Mouse (Mus musculus): ENCODE measurements at regions not wholly inside any gene's neighbourhood (a gene's known extent, or its start where the extent isn't known, plus 50 kb on each side); places are given as distances from the start of the nearest gene placed in this dataset.
"Not testable (repeated sequence)": the region's sequence is repeated elsewhere in the genome, so short reads cannot be mapped to it uniquely, and the experiment has no call there.

GRCm38 (mm10) chr10:117565529-117566086 is 63.7 kb upstream of the Cpm start:
- 68% methylated on average over 4 of the region's 4 CpGs for WGBS (ENCODE audit: insufficient replicate concordance)
- no peak for ATAC-seq (ENCODE audit: insufficient read depth)
- H3K27ac ChIP-seq (replicated peaks), result no peak overlapping the region

GRCm38 (mm10) chr10:117565110-117565509 is 64.2 kb upstream of the Cpm start:
- Histone ChIP-seq H3K4me2 (no peak overlapping the region), H3K4me1 (replicated peaks) (0 out of 2 replicates have a peak, but pooled peaks cover 3% of the 10 kb centered on the region), H3K4me3 (replicated peaks) (no peak overlapping the region), H3K9ac (no peak overlapping the region), H3K9me3 (replicated peaks) (no peaks in the 10 kb centered on the region), H3K27me3 (peaks cover 11% of the 10 kb centered on the region; the same call in 1 of the 2 replicates), H3K27ac (replicated peaks) (no peak overlapping the region), H3K36me3 (replicated peaks) (no peaks in the 10 kb centered on the region)
- 70% methylated on average over 3 of the region's 3 CpGs for WGBS (ENCODE audit: insufficient replicate concordance)
- no peak for ATAC-seq (ENCODE audit: insufficient read depth)

More at GRCm38 (mm10) chr10:117565529-117566086, 63.7 kb upstream of the Cpm start:
- Histone ChIP-seq H3K27me3 (peaks cover 16% of the 10 kb centered on the region), H3K4me1 (replicated peaks) (0 out of 2 replicates have a peak, but pooled peaks cover 3% of the 10 kb centered on the region), H3K36me3 (replicated peaks) (no peaks in the 10 kb centered on the region), H3K9ac (no peak overlapping the region), H3K4me2 (no peak overlapping the region), H3K9me3 (replicated peaks) (no peaks in the 10 kb centered on the region), H3K4me3 (replicated peaks) (no peak overlapping the region)

GRCm38 (mm10) chr10:117564118-117565040 is 64.9 kb upstream of the Cpm start:
- H3K4me1 ChIP-seq (replicated peaks), result 0 out of 2 replicates have a peak, but pooled peaks cover 3% of the 10 kb centered on the region
- H3K27ac ChIP-seq (replicated peaks), result no peak overlapping the region
- no peaks in the 10 kb centered on the region for H3K9me3 ChIP-seq (replicated peaks)
- WGBS (ENCODE audit: insufficient replicate concordance), result 39% methylated on average over 12 of the region's 12 CpGs
- H3K4me2 ChIP-seq, result no peak overlapping the region
- peaks cover 4% of the 10 kb centered on the region; the same call in 1 of the 2 replicates for H3K27me3 ChIP-seq
- ATAC-seq (ENCODE audit: insufficient read depth), result no peak
- no peak overlapping the region for H3K4me3 ChIP-seq (replicated peaks)
- no peaks in the 10 kb centered on the region for H3K36me3 ChIP-seq (replicated peaks)
- H3K9ac ChIP-seq, result no peak overlapping the region

GRCm38 (mm10) chr10:117563429-117564117 is 65.7 kb upstream of the Cpm start:
- Histone ChIP-seq H3K27ac (replicated peaks) (no peak overlapping the region), H3K27me3 (no peaks in the 10 kb centered on the region), H3K9ac (no peak overlapping the region), H3K9me3 (replicated peaks) (no peaks in the 10 kb centered on the region), H3K4me2 (no peak overlapping the region), H3K4me1 (replicated peaks) (0 out of 2 replicates have a peak, but pooled peaks cover 3% of the 10 kb centered on the region), H3K4me3 (replicated peaks) (no peak overlapping the region), H3K36me3 (replicated peaks) (no peaks in the 10 kb centered on the region)
- WGBS (ENCODE audit: insufficient replicate concordance), result 46% methylated on average over 8 of the region's 8 CpGs
- ATAC-seq (ENCODE audit: insufficient read depth), result no peak

GRCm38 (mm10) chr10:117562850-117563248 is 66.5 kb upstream of the Cpm start:
- 53% methylated on average over 3 of the region's 3 CpGs for WGBS (ENCODE audit: insufficient replicate concordance)
- not testable (repeated sequence) for H3K27ac ChIP-seq (replicated peaks); ATAC-seq (ENCODE audit: insufficient read depth); H3K4me3 ChIP-seq (replicated peaks); H3K36me3 ChIP-seq (replicated peaks); H3K27me3 ChIP-seq; H3K4me2 ChIP-seq; H3K4me1 ChIP-seq (replicated peaks); H3K9me3 ChIP-seq (replicated peaks); H3K9ac ChIP-seq

GRCm38 (mm10) chr10:117561909-117562849 is 67.1 kb upstream of the Cpm start:
- Histone ChIP-seq H3K27me3 (no peaks in the 10 kb centered on the region), H3K4me3 (replicated peaks) (no peak overlapping the region), H3K9ac (no peak overlapping the region), H3K9me3 (replicated peaks) (no peaks in the 10 kb centered on the region), H3K27ac (replicated peaks) (no peak overlapping the region), H3K4me2 (no peak overlapping the region), H3K4me1 (replicated peaks) (0 out of 2 replicates have a peak, but pooled peaks cover 3% of the 10 kb centered on the region), H3K36me3 (replicated peaks) (no peaks in the 10 kb centered on the region)
- no peak for ATAC-seq (ENCODE audit: insufficient read depth)
- 69% methylated on average over 13 of the region's 13 CpGs for WGBS (ENCODE audit: insufficient replicate concordance)

GRCm38 (mm10) chr10:117561279-117561820 is 68.0 kb upstream of the Cpm start:
- Histone ChIP-seq H3K9me3 (replicated peaks) (no peaks in the 10 kb centered on the region), H3K27me3 (no peaks in the 10 kb centered on the region), H3K36me3 (replicated peaks) (no peaks in the 10 kb centered on the region), H3K4me3 (replicated peaks) (no peak overlapping the region), H3K4me2 (no peak overlapping the region), H3K27ac (replicated peaks) (no peak overlapping the region), H3K4me1 (replicated peaks) (0 out of 2 replicates have a peak, but pooled peaks cover 3% of the 10 kb centered on the region), H3K9ac (no peak overlapping the region)
- ATAC-seq (ENCODE audit: insufficient read depth), result no peak
- 46% methylated on average over 5 of the region's 5 CpGs for WGBS (ENCODE audit: insufficient replicate concordance)

- Histone ChIP-seq H3K4me2 (no peak overlapping the region), H3K9me3 (replicated peaks) (no peaks in the 10 kb centered on the region), H3K36me3 (replicated peaks) (no peaks in the 10 kb centered on the region), H3K9ac (no peak overlapping the region), H3K27me3 (no peaks in the 10 kb centered on the region), H3K4me1 (replicated peaks) (0 out of 2 replicates have a peak, but pooled peaks cover 3% of the 10 kb centered on the region), H3K27ac (replicated peaks) (no peak overlapping the region), H3K4me3 (replicated peaks) (no peak overlapping the region)
- ATAC-seq (ENCODE audit: insufficient read depth), result no peak
- 60% methylated on average over 9 of the region's 9 CpGs for WGBS (ENCODE audit: insufficient replicate concordance)
These were observed 68.7 kb upstream of the Cpm start for GRCm38 (mm10) chr10:117560396-117561278.

GRCm38 (mm10) chr10:117559615-117560395 is 69.5 kb upstream of the Cpm start:
- H3K27me3 ChIP-seq, result no peaks in the 10 kb centered on the region
- no peak overlapping the region for H3K4me3 ChIP-seq (replicated peaks)
- H3K27ac ChIP-seq (replicated peaks), result no peak overlapping the region
- no peaks in the 10 kb centered on the region for H3K36me3 ChIP-seq (replicated peaks)
- H3K9ac ChIP-seq, result no peak overlapping the region
- no peak overlapping the region for H3K4me2 ChIP-seq
- 68% methylated on average over 17 of the region's 17 CpGs for WGBS (ENCODE audit: insufficient replicate concordance)
- H3K4me1 ChIP-seq (replicated peaks), result 0 out of 2 replicates have a peak, but pooled peaks cover 3% of the 10 kb centered on the region
- H3K9me3 ChIP-seq (replicated peaks), result no peaks in the 10 kb centered on the region
- ATAC-seq (ENCODE audit: insufficient read depth), result no peak

All from liver, embryonic 15.5 days (tissue).